Mouse (Mus musculus): ENCODE results near the gene Clip3.

GRCm38 (mm10) chr7:30279536-30279935 is 12.0 kb upstream of the Clip3 start:
- TF ChIP-seq CTCF (IDR thresholded peaks at IDR 0.05) (no peak), EP300 (IDR thresholded peaks at IDR 0.05) (no peak)
